Mouse (Mus musculus) hindbrain, embryonic 10.5 days (tissue): Measurements from ENCODE around the gene Pdgfd. TPM values are rescaled to one million over a fixed set of nuclear protein-coding genes. Genes with fewer than 3 reads are reported as not detected.

Experiments
- DNase-seq: peaks from one replicate; pipeline ENCODE4 v3.0.0-alpha.2; 2017; ENCODE audit warnings: low spot score
- H3K27ac ChIP-seq: fragments of 300-500 bp; sonication (generic); 2 replicates; pipeline ENCODE4 v1.5.1; 2016; ENCODE audit warnings: mild to moderate bottlenecking, moderate library complexity
- H3K27me3 ChIP-seq: fragments of 300-500 bp; sonication (generic); 2 replicates; pipeline ENCODE4 v1.6.1; 2016; ENCODE audit warnings: mild to moderate bottlenecking; ENCODE audit not compliant: poor library complexity, insufficient read depth, severe bottlenecking
- H3K36me3 ChIP-seq: fragments of 300-500 bp; sonication (generic); 2 replicates; pipeline ENCODE4 v1.6.1; 2016; ENCODE audit warnings: mild to moderate bottlenecking, moderate library complexity
- H3K4me1 ChIP-seq: fragments of 300-500 bp; sonication (generic); replicated peaks from 2 replicates; pipeline ENCODE4 v1.6.1; 2016; ENCODE audit warnings: mild to moderate bottlenecking
- H3K4me3 ChIP-seq: fragments of 300-500 bp; sonication (generic); 2 replicates; pipeline ENCODE4 v1.5.1; 2016; ENCODE audit warnings: mild to moderate bottlenecking, moderate library complexity
- H3K9me3 ChIP-seq: fragments of 300-500 bp; sonication (generic); 2 replicates; pipeline ENCODE4 v1.6.1; 2016; ENCODE audit warnings: mild to moderate bottlenecking, moderate library complexity
- WGBS: fragments of 180-500 bp; shearing (Covaris S2); methylation state at CpG from one replicate; pipeline ENCODE4 v1.1.7; 2016; 5-methylcytosine and 5-hydroxymethylcytosine counted together
- polyA plus RNA-seq: library from polyadenylated mRNA; unstranded; fragments of >200 nt; fragmentation: Nextera tagmentation; extraction: Ambion mirVana; gene quantifications from 2 replicates; pipeline ENCODE4 v1.2.1, GENCODE M21; 2016

Gene Pdgfd
- polyA plus RNA-seq, 1 experiment from 2014 or later = 4.0 TPM

GRCm38 (mm10) chr9:6336236-6336635, 167.9 kb downstream of the Pdgfd start:
- H3K4me1 ChIP-seq = no peaks in the 10 kb centered on the region
- no peak overlapping the region for H3K27ac ChIP-seq
- 72% methylated on average over 2 of the region's 2 CpGs for WGBS
- H3K27me3 ChIP-seq = no peaks in the 10 kb centered on the region
- no peaks in the 10 kb centered on the region for H3K9me3 ChIP-seq
- H3K36me3 ChIP-seq = no peaks in the 10 kb centered on the region
- no peak for DNase-seq
- H3K4me3 ChIP-seq = no peak overlapping the region

GRCm38 (mm10) chr9:6337891-6338290, 169.5 kb downstream of the Pdgfd start:
- H3K4me3 ChIP-seq = no peak overlapping the region
- H3K27me3 ChIP-seq = no peaks in the 10 kb centered on the region
- WGBS = 87% methylated on average over 2 of the region's 2 CpGs
- no peaks in the 10 kb centered on the region for H3K36me3 ChIP-seq
- no peak overlapping the region for H3K27ac ChIP-seq
- DNase-seq = no peak
- H3K4me1 ChIP-seq = no peaks in the 10 kb centered on the region
- H3K9me3 ChIP-seq = no peaks in the 10 kb centered on the region

- Histone ChIP-seq H3K27ac (no peak overlapping the region), H3K36me3 (no peaks in the 10 kb centered on the region), H3K4me3 (no peak overlapping the region), H3K27me3 (no peaks in the 10 kb centered on the region), H3K4me1 (no peaks in the 10 kb centered on the region), H3K9me3 (no peaks in the 10 kb centered on the region)
- no peak for DNase-seq
- WGBS = 88% methylated on average over 3 of the region's 3 CpGs
Observed at GRCm38 (mm10) chr9:6338344-6338743, 170.0 kb downstream of the Pdgfd start.

- H3K9me3 ChIP-seq = no peaks in the 10 kb centered on the region
- H3K4me1 ChIP-seq = no peaks in the 10 kb centered on the region
- H3K4me3 ChIP-seq = no peak overlapping the region
- H3K27ac ChIP-seq = no peak overlapping the region
- H3K27me3 ChIP-seq = no peaks in the 10 kb centered on the region
- WGBS = 83% methylated on average over 1 of the region's 1 CpGs
- no peaks in the 10 kb centered on the region for H3K36me3 ChIP-seq
- no peak for DNase-seq
Observed at GRCm38 (mm10) chr9:6339394-6339793, 171.0 kb downstream of the Pdgfd start.

- H3K4me1 ChIP-seq = no peaks in the 10 kb centered on the region
- H3K4me3 ChIP-seq = no peak overlapping the region
- H3K27me3 ChIP-seq = no peaks in the 10 kb centered on the region
- H3K36me3 ChIP-seq = no peaks in the 10 kb centered on the region
- no peaks in the 10 kb centered on the region for H3K9me3 ChIP-seq
- H3K27ac ChIP-seq = no peak overlapping the region
- DNase-seq = no peak
Observed at GRCm38 (mm10) chr9:6340750-6341149, 172.4 kb downstream of the Pdgfd start.

GRCm38 (mm10) chr9:6342854-6343253, 174.5 kb downstream of the Pdgfd start:
- Histone ChIP-seq H3K36me3 (no peaks in the 10 kb centered on the region), H3K4me3 (no peak overlapping the region), H3K27me3 (no peaks in the 10 kb centered on the region), H3K9me3 (no peaks in the 10 kb centered on the region), H3K4me1 (no peaks in the 10 kb centered on the region), H3K27ac (no peak overlapping the region)
- WGBS = 91% methylated on average over 10 of the region's 10 CpGs
- no peak for DNase-seq

- Histone ChIP-seq H3K27ac (no peak overlapping the region), H3K36me3 (no peaks in the 10 kb centered on the region), H3K4me1 (no peaks in the 10 kb centered on the region), H3K9me3 (no peaks in the 10 kb centered on the region), H3K4me3 (no peak overlapping the region), H3K27me3 (no peaks in the 10 kb centered on the region)
- no peak for DNase-seq
- 57% methylated on average over 2 of the region's 2 CpGs for WGBS
Observed at GRCm38 (mm10) chr9:6344514-6344913, 176.1 kb downstream of the Pdgfd start.

GRCm38 (mm10) chr9:6344924-6345323, 176.5 kb downstream of the Pdgfd start:
- WGBS = 85% methylated on average over 4 of the region's 4 CpGs
- Histone ChIP-seq H3K9me3 (no peaks in the 10 kb centered on the region), H3K4me1 (no peaks in the 10 kb centered on the region), H3K36me3 (no peaks in the 10 kb centered on the region), H3K27ac (no peak overlapping the region), H3K4me3 (no peak overlapping the region), H3K27me3 (no peaks in the 10 kb centered on the region)
- no peak for DNase-seq

- DNase-seq = no peak
- Histone ChIP-seq H3K27me3 (no peaks in the 10 kb centered on the region), H3K9me3 (no peaks in the 10 kb centered on the region), H3K36me3 (no peaks in the 10 kb centered on the region), H3K27ac (no peak overlapping the region), H3K4me1 (no peaks in the 10 kb centered on the region), H3K4me3 (no peak overlapping the region)
- WGBS = 79% methylated on average over 1 of the region's 1 CpGs
Observed at GRCm38 (mm10) chr9:6345366-6345765, 177.0 kb downstream of the Pdgfd start.

GRCm38 (mm10) chr9:6353257-6353960, 185.0 kb downstream of the Pdgfd start:
- H3K9me3 ChIP-seq = no peaks in the 10 kb centered on the region
- H3K27ac ChIP-seq = no peak overlapping the region
- WGBS = 62% methylated on average over 1 of the region's 1 CpGs
- no peak overlapping the region for H3K4me3 ChIP-seq
- H3K36me3 ChIP-seq = no peaks in the 10 kb centered on the region
- no peaks in the 10 kb centered on the region for H3K27me3 ChIP-seq
- DNase-seq = no peak
- H3K4me1 ChIP-seq = no peaks in the 10 kb centered on the region

- Histone ChIP-seq H3K27ac (no peak overlapping the region), H3K4me3 (no peak overlapping the region), H3K27me3 (no peaks in the 10 kb centered on the region), H3K9me3 (no peaks in the 10 kb centered on the region), H3K4me1 (no peaks in the 10 kb centered on the region), H3K36me3 (no peaks in the 10 kb centered on the region)
- DNase-seq = no peak
- 86% methylated on average over 2 of the region's 2 CpGs for WGBS
Observed at GRCm38 (mm10) chr9:6360795-6361194, 192.4 kb downstream of the Pdgfd start.

GRCm38 (mm10) chr9:6366550-6366949, 198.2 kb downstream of the Pdgfd start:
- WGBS = 76% methylated on average over 1 of the region's 1 CpGs
- no peak for DNase-seq
- H3K27me3 ChIP-seq = no peaks in the 10 kb centered on the region
- no peaks in the 10 kb centered on the region for H3K4me1 ChIP-seq
- H3K36me3 ChIP-seq = no peaks in the 10 kb centered on the region
- H3K9me3 ChIP-seq = no peaks in the 10 kb centered on the region
- no peak overlapping the region for H3K27ac ChIP-seq
- H3K4me3 ChIP-seq = no peak overlapping the region

- no peaks in the 10 kb centered on the region for H3K27me3 ChIP-seq
- H3K36me3 ChIP-seq = no peaks in the 10 kb centered on the region
- no peak overlapping the region for H3K4me3 ChIP-seq
- H3K4me1 ChIP-seq = no peaks in the 10 kb centered on the region
- no peaks in the 10 kb centered on the region for H3K9me3 ChIP-seq
- WGBS = 82% methylated on average over 1 of the region's 1 CpGs
- H3K27ac ChIP-seq = no peak overlapping the region
- DNase-seq = no peak
Observed at GRCm38 (mm10) chr9:6401764-6402163, 233.4 kb downstream of the Pdgfd start.

GRCm38 (mm10) chr9:6406535-6406934, 238.2 kb downstream of the Pdgfd start:
- WGBS = 80% methylated on average over 3 of the region's 3 CpGs
- Histone ChIP-seq H3K4me3 (no peak overlapping the region), H3K27ac (no peak overlapping the region), H3K27me3 (no peaks in the 10 kb centered on the region), H3K9me3 (no peaks in the 10 kb centered on the region), H3K4me1 (no peaks in the 10 kb centered on the region), H3K36me3 (no peaks in the 10 kb centered on the region)
- no peak for DNase-seq
